Mouse (Mus musculus) MEL (cell line): ENCODE data around the gene Cnot8.

Source experiments
- EP300 ChIP-seq, 2 experiments: IDR thresholded peaks; 2 replicates each; pipeline ENCODE4 v1.6.1; 2011; ENCODE audit warnings: improper control_type of control experiment in 2 of 2, low read length in 2 of 2, low read depth in 1 of 2, mild to moderate bottlenecking in 1 of 2
- POLR2A ChIP-seq, 2 experiments: IDR thresholded peaks; 2 replicates each; pipeline ENCODE4 v1.6.1; 2011 to 2012; ENCODE audit warnings: low read length in 2 of 2, mild to moderate bottlenecking in 2 of 2, control low read depth in 1 of 2, improper control_type of control experiment in 1 of 2, low read depth in 1 of 2, moderate library complexity in 1 of 2; ENCODE audit not compliant: control insufficient read depth in 1 of 2, insufficient read depth in 1 of 2, poor library complexity in 1 of 2

GRCm38 (mm10) chr11:58093021-58093528 is 10.9 kb upstream of the Cnot8 start, which contains the start of gene Gm12248:
- peak; percentile 46 to 64; a peak in 3 of 4 replicates for TF ChIP-seq EP300 (IDR thresholded peaks at IDR 0.05; ENCODE audit: low read depth in 1 of 2, low read length in 2 of 2)
- TF ChIP-seq POLR2A (IDR thresholded peaks at IDR 0.05; ENCODE audit: control insufficient read depth in 1 of 2, insufficient read depth in 1 of 2, low read depth in 1 of 2, low read length in 2 of 2, poor library complexity in 1 of 2): peak in 1 of 2 experiments; percentile 65; a peak in 2 of 4 replicates
